Mouse (Mus musculus): ENCODE measurements at regions not wholly inside any gene's neighbourhood (a gene's known extent, or its start where the extent isn't known, plus 50 kb on each side); places are given as distances from the start of the nearest gene placed in this dataset.

DNA sequence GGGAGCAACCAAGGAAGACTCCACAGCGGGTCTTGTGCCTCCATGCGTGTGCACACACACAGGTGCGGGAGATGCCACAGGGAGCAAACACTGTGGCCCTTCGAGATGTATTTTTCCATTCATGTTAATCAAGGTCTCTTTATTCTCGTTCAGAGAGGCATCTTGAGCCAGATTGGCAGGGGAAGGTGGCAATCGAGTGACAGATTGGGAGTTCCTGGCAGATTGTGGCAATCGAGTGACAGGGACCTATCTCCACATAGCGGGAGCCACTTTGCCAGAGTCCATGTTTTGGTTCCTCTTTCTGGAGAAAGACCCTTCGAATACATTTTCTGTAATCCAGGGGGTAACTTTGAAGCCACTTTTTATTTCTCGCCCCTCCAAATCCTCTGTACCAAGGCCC lies 83.1 kb upstream of the Mrps10 start:
- TF ChIP-seq USF2 (conservative IDR thresholded peaks at IDR 0.05; ENCODE audit: low read depth, low read length) (no peak), BHLHE40 (IDR thresholded peaks at IDR 0.05; ENCODE audit: low read depth, low read length) (no peak), POLR2A (IDR thresholded peaks at IDR 0.05; ENCODE audit: low read depth, low read length) (no peak), USF1 (IDR thresholded peaks at IDR 0.05; ENCODE audit: low read depth, low read length) (no peak)

Data from CH12.LX (cell line).